Mouse (Mus musculus) G1E-ER4 (cell line): ENCODE data around the gene Tmem8b. TPM values are rescaled to one million over a fixed set of nuclear protein-coding genes. Genes with fewer than 3 reads are reported as not detected.

Experiments
- GATA1 ChIP-seq: IDR thresholded peaks from one replicate; pipeline ENCODE4 v1.8.0; 2012; ENCODE audit warnings: low read length, inconsistent platforms
- polyA plus RNA-seq: library from polyadenylated mRNA; stranded (reverse); fragments of >175 nt; gene quantifications from 2 replicates; pipeline ENCODE4 v1.2.3, GENCODE M21; 2012

Gene Tmem8b
- polyA plus RNA-seq, 1 experiment: 3.2 TPM

DNA sequence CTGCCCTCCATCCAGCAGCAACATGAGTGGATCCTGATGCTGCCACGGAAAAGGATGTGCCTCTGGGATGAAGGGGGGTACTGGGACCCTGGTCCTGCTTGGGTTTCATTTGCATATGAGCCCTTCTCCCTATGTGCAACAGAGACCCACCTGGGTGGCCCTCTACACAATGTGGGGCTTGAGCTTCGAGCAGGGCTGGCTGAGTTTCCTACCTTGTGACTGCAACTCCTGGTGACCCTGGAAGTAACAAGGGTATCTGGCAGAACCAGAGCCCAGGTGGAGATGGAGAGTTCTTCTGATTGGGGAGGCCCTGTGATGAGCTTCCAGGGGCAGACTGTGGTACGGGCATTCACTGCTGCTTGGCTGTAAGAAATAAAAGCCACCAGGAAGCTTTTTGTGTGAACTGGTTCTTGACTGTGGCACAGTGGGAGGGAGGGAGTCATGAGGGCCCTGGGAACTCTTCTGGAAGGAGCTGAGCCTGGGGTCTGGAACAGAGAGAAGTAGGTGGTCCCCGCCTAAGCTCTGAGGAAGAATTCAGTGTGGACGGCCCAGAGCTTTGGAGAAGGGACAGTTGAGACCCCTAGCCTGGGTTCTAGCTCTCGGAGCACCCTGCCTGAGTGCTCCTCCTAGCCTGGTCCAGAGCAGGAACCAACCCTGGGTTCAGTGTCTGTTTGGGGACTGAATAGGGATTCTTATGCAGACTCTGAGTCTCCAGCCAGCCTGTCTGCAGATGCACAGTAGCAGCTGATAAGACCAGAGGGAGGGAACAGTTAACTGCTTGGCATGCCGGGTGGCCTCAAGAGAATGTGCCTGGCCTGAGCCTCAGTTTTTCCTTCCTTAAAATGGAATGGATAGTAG is 59.2 kb downstream of the Tmem8b start:
- TF ChIP-seq GATA1: no peak

DNA sequence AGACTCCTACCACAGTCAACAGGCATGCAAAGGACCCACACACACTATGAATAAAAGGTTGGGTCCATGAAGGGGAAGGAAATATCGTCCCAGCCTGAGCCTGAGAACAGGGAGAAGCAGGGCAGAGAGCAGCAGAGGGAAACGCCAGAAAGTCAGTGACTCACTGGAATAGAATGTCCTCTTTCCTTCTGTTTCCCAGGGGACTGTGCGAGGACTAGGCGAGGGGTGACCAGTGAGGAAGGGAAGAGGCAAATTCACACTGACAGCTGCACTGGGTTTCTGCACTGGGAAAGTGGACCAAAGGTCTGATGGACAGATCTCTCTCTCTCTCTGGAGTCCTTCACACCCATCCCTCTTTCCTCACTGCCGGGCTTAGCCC is 59.8 kb downstream of the Tmem8b start:
- no peak for TF ChIP-seq GATA1

DNA sequence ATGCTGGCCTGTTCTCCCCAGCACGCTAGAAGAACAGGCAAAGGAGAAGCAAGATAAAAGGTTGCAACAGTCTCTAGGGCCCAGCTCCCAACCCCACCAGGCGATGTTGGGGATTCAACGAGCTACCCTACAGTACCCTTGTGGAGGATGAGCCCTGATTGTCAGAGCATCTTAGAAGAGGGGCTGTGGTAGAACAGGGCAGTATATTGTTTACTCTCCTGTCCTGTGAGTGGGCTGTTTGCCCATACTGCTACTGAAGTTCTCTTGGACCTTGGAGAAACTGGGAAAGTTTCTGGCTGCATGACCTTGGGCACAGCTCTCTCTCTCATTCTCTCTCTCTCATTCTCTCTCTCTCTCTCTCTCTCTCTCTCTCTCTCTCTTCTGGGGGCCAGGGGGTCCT is 60.4 kb downstream of the Tmem8b start:
- no peak for TF ChIP-seq GATA1

DNA sequence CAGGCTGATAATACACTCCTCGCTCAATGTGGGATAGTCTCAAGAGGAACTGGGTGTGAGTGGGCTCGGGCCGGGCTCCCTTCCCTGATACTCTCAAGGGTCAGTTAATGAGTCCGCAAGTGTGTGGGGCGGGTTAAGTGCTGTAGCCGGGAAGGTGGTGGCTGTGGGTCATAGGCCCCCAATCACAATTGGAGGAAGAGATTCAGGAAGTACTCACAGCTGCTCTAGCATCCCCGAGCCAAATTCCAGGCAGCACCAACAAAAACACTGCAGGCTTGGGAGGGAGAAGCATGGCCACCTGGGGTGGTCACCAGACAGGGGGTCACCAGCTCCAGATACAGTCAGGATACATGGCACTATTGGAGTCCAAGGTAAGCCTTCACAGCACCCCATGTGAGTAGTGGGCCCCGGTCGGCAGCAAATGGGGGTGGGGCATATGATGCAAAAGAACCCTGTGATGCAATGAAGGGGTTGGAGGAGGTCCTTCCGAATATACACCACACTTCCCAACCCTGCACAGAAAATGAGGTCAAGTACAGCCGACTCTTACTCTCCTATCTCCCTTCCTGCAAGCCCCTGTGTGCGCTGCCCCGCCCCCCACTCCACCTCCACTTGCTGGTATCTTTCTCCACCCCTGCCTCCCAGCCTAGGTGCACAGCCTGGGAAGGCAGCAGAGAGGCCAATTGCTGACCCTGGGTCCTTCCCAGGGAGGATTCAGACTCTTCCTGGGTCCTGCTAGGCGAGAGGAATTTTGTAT is 61.2 kb downstream of the Tmem8b start, which contains the start of gene Spaar:
Gene Spaar (plus strand): TSS at position 241 of the 757 bp plus-strand sequence.
- no peak for TF ChIP-seq GATA1

GRCm38 (mm10) chr4:43730750-43731297 is 62.1 kb downstream of the Tmem8b start:
- TF ChIP-seq GATA1: no peak

DNA sequence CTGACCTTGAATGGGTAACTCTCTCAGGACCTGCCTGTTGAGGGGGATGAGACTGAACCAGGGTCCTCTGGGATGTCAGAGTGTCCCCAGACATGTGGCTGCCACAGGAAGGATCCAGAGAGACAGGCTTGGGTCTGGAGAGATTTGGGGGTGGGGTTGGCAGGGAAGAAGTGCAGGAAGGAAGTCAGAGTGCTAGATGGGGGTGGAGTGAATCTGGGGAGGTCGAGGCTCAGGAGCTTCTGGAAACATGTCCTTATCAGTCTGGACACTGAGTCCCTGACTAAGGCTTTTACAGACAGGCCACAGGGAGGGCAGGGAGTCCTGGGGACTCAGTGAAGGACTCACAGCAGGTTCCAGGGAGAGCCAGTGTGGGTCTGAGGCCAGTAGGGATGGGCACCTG is 63.4 kb downstream of the Tmem8b start:
- no peak for TF ChIP-seq GATA1

DNA sequence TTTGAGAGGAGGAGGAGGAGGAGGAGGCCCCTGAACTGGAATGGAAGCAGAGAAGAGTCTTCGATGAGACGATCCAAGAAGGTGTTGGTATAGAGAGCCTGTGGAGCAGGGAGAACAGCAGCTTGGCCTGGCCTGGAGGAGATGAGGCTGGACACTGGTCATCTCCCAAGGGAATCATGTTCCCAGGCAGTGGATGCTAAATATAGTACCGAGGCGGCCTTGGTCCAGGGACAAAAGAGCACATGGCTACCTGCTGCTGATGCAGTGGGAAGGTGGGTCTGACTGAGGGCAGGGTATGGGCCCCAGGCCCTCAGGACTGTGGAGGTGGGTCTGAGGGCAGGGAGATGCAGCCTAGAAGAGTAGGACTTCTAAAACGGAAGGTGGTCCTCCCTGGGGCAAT is 64.4 kb downstream of the Tmem8b start:
- TF ChIP-seq GATA1: no peak

- TF ChIP-seq GATA1: no peak
Observed at GRCm38 (mm10) chr4:43737144-43737543, 68.4 kb downstream of the Tmem8b start.

DNA sequence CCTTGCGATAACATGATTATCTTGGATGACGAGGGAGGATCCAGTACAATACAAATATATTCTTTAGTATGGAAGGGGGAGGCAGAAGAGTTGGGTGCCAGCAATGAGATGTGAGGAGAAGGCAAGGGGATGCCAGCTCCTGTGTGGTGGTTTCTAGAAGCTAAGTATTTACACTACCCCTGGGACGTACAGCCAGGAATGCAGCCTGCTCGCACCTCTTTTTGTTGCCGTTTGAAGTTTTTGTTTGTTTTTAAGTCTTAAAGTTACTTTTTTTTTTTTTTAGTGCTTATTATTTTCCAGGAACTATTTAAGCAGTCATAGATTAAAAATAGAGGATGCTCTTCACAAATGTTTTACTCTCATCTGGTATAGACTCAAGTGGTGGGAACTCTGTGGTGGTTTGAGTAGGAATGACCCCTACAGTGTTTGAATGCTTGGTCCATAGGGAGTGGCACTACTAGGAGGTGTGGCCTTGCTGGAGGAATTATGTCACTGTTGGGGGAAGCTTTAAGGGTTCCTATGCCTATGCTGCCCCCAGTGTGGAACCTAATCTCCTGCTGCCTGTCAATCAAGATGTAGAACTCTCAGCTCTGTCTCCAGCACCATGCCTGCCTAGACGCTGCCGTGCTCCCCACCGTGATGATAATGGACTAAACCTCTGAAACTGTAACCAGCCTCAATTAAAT is 70.4 kb downstream of the Tmem8b start:
- no peak for TF ChIP-seq GATA1

- no peak for TF ChIP-seq GATA1
Observed at GRCm38 (mm10) chr4:43741526-43741925, 72.8 kb downstream of the Tmem8b start.

Other genes starting within 250 kb of the Tmem8b start
- not detected in 2 replicates for gene Fam166b, start 239.8 kb upstream of the Tmem8b start, polyA plus RNA-seq
- gene Tesk1, start 227.0 kb upstream of the Tmem8b start, polyA plus RNA-seq: 54.2 and 56.9 TPM in 2 replicates
- gene Cd72, start 214.3 kb upstream of the Tmem8b start, polyA plus RNA-seq: not detected in 2 replicates
- gene Sit1, start 185.2 kb upstream of the Tmem8b start, polyA plus RNA-seq: not detected in 2 replicates
- gene Ccdc107, start 176.1 kb upstream of the Tmem8b start, polyA plus RNA-seq: 69.1 and 82.1 TPM in 2 replicates
- gene Arhgef39, start 169.3 kb upstream of the Tmem8b start, polyA plus RNA-seq: 14.1 and 17.4 TPM in 2 replicates
- not detected in 2 replicates for gene Car9, start 162.0 kb upstream of the Tmem8b start, polyA plus RNA-seq
- gene Tpm2, start 145.2 kb upstream of the Tmem8b start, polyA plus RNA-seq: not detected in 2 replicates
- gene Creb3, start 106.6 kb upstream of the Tmem8b start, polyA plus RNA-seq: 1.6 and 2.6 TPM in 2 replicates
- gene Tln1, start 106.3 kb upstream of the Tmem8b start, polyA plus RNA-seq: 169 and 178 TPM in 2 replicates
- gene Rgp1, start 90.3 kb upstream of the Tmem8b start, polyA plus RNA-seq: 31.2 and 129 TPM in 2 replicates
- 13.5 and 21.5 TPM in 2 replicates for gene Gba2, start 90.1 kb upstream of the Tmem8b start, polyA plus RNA-seq
- gene Msmp, start 84.5 kb upstream of the Tmem8b start, polyA plus RNA-seq: not detected in 2 replicates
- gene Npr2, start 37.0 kb upstream of the Tmem8b start, polyA plus RNA-seq: 0.11 TPM in 2 replicates
- gene Spag8, start 15.4 kb upstream of the Tmem8b start, polyA plus RNA-seq: not detected in 2 replicates
- gene Hint2, start 12.5 kb upstream of the Tmem8b start, polyA plus RNA-seq: 45.3 and 51.0 TPM in 2 replicates
- 0.01 and 0.02 TPM in 2 replicates for gene Fam221b, start 174 bp downstream of the Tmem8b start, polyA plus RNA-seq
- not detected in 2 replicates for gene Olfr70, start 31.8 kb downstream of the Tmem8b start, polyA plus RNA-seq
- gene Olfr71, start 41.3 kb downstream of the Tmem8b start, polyA plus RNA-seq: not detected in 2 replicates
- not detected in 2 replicates for gene Hrct1, start 58.2 kb downstream of the Tmem8b start, polyA plus RNA-seq
- gene Spaar, start 61.1 kb downstream of the Tmem8b start, polyA plus RNA-seq: not detected in 2 replicates
- not detected in 2 replicates for gene Olfr159, start 102.0 kb downstream of the Tmem8b start, polyA plus RNA-seq
- gene Olfr156, start 154.9 kb downstream of the Tmem8b start, polyA plus RNA-seq: not detected in 2 replicates
- not detected in 2 replicates for gene Olfr157, start 171.2 kb downstream of the Tmem8b start, polyA plus RNA-seq
- not detected in 2 replicates for gene Olfr155, start 182.6 kb downstream of the Tmem8b start, polyA plus RNA-seq
- not detected in 2 replicates for gene Reck, start 206.6 kb downstream of the Tmem8b start, polyA plus RNA-seq